Mouse (Mus musculus) erythroblast, embryonic 14.5 days (primary cell): ENCODE results near the gene Serping1. TPM values are rescaled to one million over a fixed set of nuclear protein-coding genes. Genes with fewer than 3 reads are reported as not detected.
A peak's percentile ranks its signal among the peaks of the same experiment; 100 is the strongest.

Experiments
- H3K27me3 ChIP-seq: 2 replicates; pipeline ENCODE4 v1.6.1; 2012; ENCODE audit warnings: inconsistent platforms; ENCODE audit not compliant: control insufficient read depth
- H3K36me3 ChIP-seq: 2 replicates; pipeline ENCODE4 v1.6.1; 2012; ENCODE audit warnings: mild to moderate bottlenecking, inconsistent platforms; ENCODE audit not compliant: control insufficient read depth
- H3K4me1 ChIP-seq: 2 replicates; pipeline ENCODE4 v1.6.1; 2012; ENCODE audit warnings: inconsistent platforms; ENCODE audit not compliant: control insufficient read depth
- H3K4me3 ChIP-seq: replicated peaks from 2 replicates; pipeline ENCODE3; 2012; ENCODE audit warnings: moderate library complexity, mild to moderate bottlenecking, inconsistent platforms
- H3K9me3 ChIP-seq: 2 replicates; pipeline ENCODE4 v1.6.1; 2012; ENCODE audit warnings: low read length, inconsistent platforms, mixed read lengths; ENCODE audit not compliant: control insufficient read depth
- GATA1 ChIP-seq: IDR thresholded peaks from 2 replicates; pipeline ENCODE4 v1.6.1; 2012; ENCODE audit warnings: low read length, inconsistent platforms, mixed read lengths
- TAL1 ChIP-seq: IDR thresholded peaks from 3 replicates; pipeline ENCODE4 v1.6.1; 2012; ENCODE audit warnings: low read length, inconsistent platforms, mixed read lengths
- polyA plus RNA-seq: library from polyadenylated mRNA; stranded (reverse); fragments of >175 nt; gene quantifications from 2 replicates; pipeline ENCODE4 v1.2.3, GENCODE M21; 2012

Gene Serping1
- polyA plus RNA-seq, 1 experiment: not detected

- Histone ChIP-seq H3K4me1 (peaks cover 83% of the 10 kb centered on the region), H3K27me3 (no peaks in the 10 kb centered on the region), H3K4me3 (peak within 1 kb of the TSS; percentile 91), H3K36me3 (peaks cover 62% of the 10 kb centered on the region), H3K9me3 (no peaks in the 10 kb centered on the region)
- TF ChIP-seq TAL1: no peak
- no peak for TF ChIP-seq GATA1
Observed at GRCm38 (mm10) chr2:84727172-84727858, 47.9 kb downstream of the Serping1 start, which contains the start of gene Clp1. Gene Clp1 (minus strand): TSS chr2:84727350.

GRCm38 (mm10) chr2:84726716-84727115, 48.5 kb downstream of the Serping1 start:
- Histone ChIP-seq H3K27me3 (no peaks in the 10 kb centered on the region), H3K4me3 (peak overlapping the region; percentile 91), H3K4me1 (peaks cover 83% of the 10 kb centered on the region), H3K36me3 (peaks cover 67% of the 10 kb centered on the region), H3K9me3 (no peaks in the 10 kb centered on the region)
- no peak for TF ChIP-seq GATA1
- TF ChIP-seq TAL1: no peak

- TF ChIP-seq GATA1: no peak
- TF ChIP-seq TAL1: no peak
- H3K9me3 ChIP-seq: no peaks in the 10 kb centered on the region
- peak overlapping the region; percentile 91 for H3K4me3 ChIP-seq
- H3K4me1 ChIP-seq: peaks cover 82% of the 10 kb centered on the region
- H3K36me3 ChIP-seq: peaks cover 69% of the 10 kb centered on the region
- no peaks in the 10 kb centered on the region for H3K27me3 ChIP-seq
Observed at GRCm38 (mm10) chr2:84725770-84726169, 49.5 kb downstream of the Serping1 start.

GRCm38 (mm10) chr2:84723856-84724255, 51.4 kb downstream of the Serping1 start:
- no peak for TF ChIP-seq GATA1
- no peak for TF ChIP-seq TAL1
- Histone ChIP-seq H3K4me1 (peaks cover 69% of the 10 kb centered on the region), H3K4me3 (peak overlapping the region; percentile 12)

GRCm38 (mm10) chr2:84721182-84721581, 54.1 kb downstream of the Serping1 start:
- Histone ChIP-seq H3K4me1 (peaks cover 77% of the 10 kb centered on the region), H3K4me3 (peak overlapping the region; percentile 17), H3K36me3 (peaks cover 74% of the 10 kb centered on the region), H3K9me3 (no peaks in the 10 kb centered on the region), H3K27me3 (no peaks in the 10 kb centered on the region)
- TF ChIP-seq TAL1: no peak
- TF ChIP-seq GATA1: no peak

More at GRCm38 (mm10) chr2:84723856-84724255, 51.4 kb downstream of the Serping1 start:
- no peaks in the 10 kb centered on the region for H3K9me3 ChIP-seq
- H3K27me3 ChIP-seq: no peaks in the 10 kb centered on the region
- H3K36me3 ChIP-seq: peaks cover 74% of the 10 kb centered on the region

GRCm38 (mm10) chr2:84720718-84721117, 54.5 kb downstream of the Serping1 start:
- no peaks in the 10 kb centered on the region for H3K9me3 ChIP-seq
- no peak for TF ChIP-seq GATA1
- TF ChIP-seq TAL1: no peak
- no peak overlapping the region for H3K4me3 ChIP-seq
- H3K27me3 ChIP-seq: no peaks in the 10 kb centered on the region
- peaks cover 69% of the 10 kb centered on the region for H3K36me3 ChIP-seq
- peaks cover 76% of the 10 kb centered on the region for H3K4me1 ChIP-seq

GRCm38 (mm10) chr2:84717357-84717756, 57.9 kb downstream of the Serping1 start:
- peaks cover 45% of the 10 kb centered on the region for H3K36me3 ChIP-seq
- H3K4me1 ChIP-seq: peaks cover 63% of the 10 kb centered on the region
- no peaks in the 10 kb centered on the region for H3K27me3 ChIP-seq
- peak overlapping the region; percentile 99 for H3K4me3 ChIP-seq
- H3K9me3 ChIP-seq: no peaks in the 10 kb centered on the region
- no peak for TF ChIP-seq TAL1
- no peak for TF ChIP-seq GATA1

GRCm38 (mm10) chr2:84716423-84717355, 58.6 kb downstream of the Serping1 start:
- H3K4me1 ChIP-seq: peaks cover 61% of the 10 kb centered on the region

More at GRCm38 (mm10) chr2:84716423-84717355, 58.6 kb downstream of the Serping1 start:
- H3K4me3 ChIP-seq: peak overlapping the region; percentile 99
- H3K27me3 ChIP-seq: no peaks in the 10 kb centered on the region
- H3K36me3 ChIP-seq: peaks cover 43% of the 10 kb centered on the region
- TF ChIP-seq TAL1: no peak
- TF ChIP-seq GATA1: no peak
- no peaks in the 10 kb centered on the region for H3K9me3 ChIP-seq
